Mouse (Mus musculus): Measurements from ENCODE around the gene Nipal4. TPM values are rescaled to one million over a fixed set of nuclear protein-coding genes. Genes with fewer than 3 reads are reported as not detected.
A peak's percentile ranks its signal among the peaks of the same experiment; 100 is the strongest.

Nipal4 gene
- 0.48 and 1.2 TPM in 2 replicates for polyA plus RNA-seq (2015; fragmentation: Nextera tagmentation; extraction: Ambion mirVana)

- peak within 1 kb of the TSS; percentile 57 for H3K4me3 ChIP-seq (replicated peaks)
- WGBS, result 3% methylated on average over 40 of the region's 40 CpGs
- H3K4me1 ChIP-seq, result peaks cover 12% of the 10 kb centered on the region
- ATAC-seq (replicated peaks; ENCODE audit: low FRiP score), result peak; percentile 74
- H3K9me3 ChIP-seq (replicated peaks), result no peaks in the 10 kb centered on the region
- H3K9ac ChIP-seq, result peak within 1 kb of the TSS; percentile 11
- no peak within 1 kb of the TSS for H3K27ac ChIP-seq
- H3K4me2 ChIP-seq, result peak within 1 kb of the TSS; percentile 95
- no peaks in the 10 kb centered on the region for H3K36me3 ChIP-seq
- H3K27me3 ChIP-seq, result peaks cover 25% of the 10 kb centered on the region
Measured at GRCm38 (mm10) chr11:46165866-46166585, at the start of gene Nipal4. Gene Nipal4 (minus strand): TSS chr11:46166508.

GRCm38 (mm10) chr11:46215354-46215753, 49.0 kb upstream of the Nipal4 start:
- no peaks in the 10 kb centered on the region for H3K27me3 ChIP-seq
- peaks cover 39% of the 10 kb centered on the region for H3K4me1 ChIP-seq
- peak overlapping the region; percentile 94 for H3K27ac ChIP-seq
- ATAC-seq (replicated peaks; ENCODE audit: low FRiP score), result peak; percentile 63
- no peaks in the 10 kb centered on the region for H3K9me3 ChIP-seq (replicated peaks)
- no peak overlapping the region for H3K4me2 ChIP-seq
- no peak overlapping the region for H3K9ac ChIP-seq
- H3K4me3 ChIP-seq (replicated peaks), result no peak overlapping the region
- no peaks in the 10 kb centered on the region for H3K36me3 ChIP-seq
- WGBS, result 21% methylated on average over 3 of the region's 3 CpGs

GRCm38 (mm10) chr11:46214368-46215230, 48.3 kb upstream of the Nipal4 start:
- no peak for ATAC-seq (replicated peaks; ENCODE audit: low FRiP score)
- Histone ChIP-seq H3K4me3 (replicated peaks) (no peak overlapping the region), H3K27me3 (no peaks in the 10 kb centered on the region), H3K27ac (peak overlapping the region; percentile 94), H3K36me3 (no peaks in the 10 kb centered on the region), H3K9ac (no peak overlapping the region), H3K4me2 (no peak overlapping the region), H3K9me3 (replicated peaks) (no peaks in the 10 kb centered on the region), H3K4me1 (peaks cover 39% of the 10 kb centered on the region)
- WGBS, result 26% methylated on average over 14 of the region's 14 CpGs

- no peak overlapping the region for H3K4me2 ChIP-seq
- H3K4me3 ChIP-seq (replicated peaks), result no peak overlapping the region
- H3K27ac ChIP-seq, result peak overlapping the region; percentile 94
- peak; percentile 89 for ATAC-seq (replicated peaks; ENCODE audit: low FRiP score)
- H3K9ac ChIP-seq, result no peak overlapping the region
- H3K27me3 ChIP-seq, result no peaks in the 10 kb centered on the region
- H3K36me3 ChIP-seq, result no peaks in the 10 kb centered on the region
- H3K4me1 ChIP-seq, result peaks cover 39% of the 10 kb centered on the region
- no peaks in the 10 kb centered on the region for H3K9me3 ChIP-seq (replicated peaks)
- WGBS, result 43% methylated on average over 5 of the region's 5 CpGs
Measured at GRCm38 (mm10) chr11:46213844-46214243, 47.5 kb upstream of the Nipal4 start.

GRCm38 (mm10) chr11:46211858-46212257, 45.5 kb upstream of the Nipal4 start:
- ATAC-seq (replicated peaks; ENCODE audit: low FRiP score), result no peak
- Histone ChIP-seq H3K36me3 (no peaks in the 10 kb centered on the region), H3K4me3 (replicated peaks) (no peak overlapping the region), H3K9ac (no peak overlapping the region), H3K4me1 (peaks cover 39% of the 10 kb centered on the region), H3K27ac (0 out of 2 replicates have a peak overlapping the region, but pooled peaks have one; percentile 3), H3K27me3 (no peaks in the 10 kb centered on the region), H3K4me2 (no peak overlapping the region), H3K9me3 (replicated peaks) (no peaks in the 10 kb centered on the region)
- WGBS, result 15% methylated on average over 3 of the region's 3 CpGs

GRCm38 (mm10) chr11:46209884-46210283, 43.6 kb upstream of the Nipal4 start:
- Histone ChIP-seq H3K36me3 (no peaks in the 10 kb centered on the region), H3K4me3 (replicated peaks) (no peak overlapping the region), H3K9me3 (replicated peaks) (no peaks in the 10 kb centered on the region), H3K4me1 (peaks cover 51% of the 10 kb centered on the region), H3K27me3 (no peaks in the 10 kb centered on the region), H3K4me2 (no peak overlapping the region), H3K27ac (no peak overlapping the region), H3K9ac (no peak overlapping the region)
- 56% methylated on average over 2 of the region's 2 CpGs for WGBS
- no peak for ATAC-seq (replicated peaks; ENCODE audit: low FRiP score)

- no peaks in the 10 kb centered on the region for H3K36me3 ChIP-seq
- H3K4me1 ChIP-seq, result peaks cover 40% of the 10 kb centered on the region
- no peak overlapping the region for H3K4me3 ChIP-seq (replicated peaks)
- WGBS, result 20% methylated on average over 17 of the region's 17 CpGs
- H3K9me3 ChIP-seq (replicated peaks), result no peaks in the 10 kb centered on the region
- no peaks in the 10 kb centered on the region for H3K27me3 ChIP-seq
- ATAC-seq (replicated peaks; ENCODE audit: low FRiP score), result peak; percentile 34; the same call in 1 of the 2 replicates
- no peak overlapping the region for H3K9ac ChIP-seq
- peak overlapping the region; percentile 58 for H3K27ac ChIP-seq
- 0 out of 2 replicates have a peak overlapping the region, but pooled peaks have one; percentile 12 for H3K4me2 ChIP-seq
Measured at GRCm38 (mm10) chr11:46205639-46206409, 39.5 kb upstream of the Nipal4 start.

- no peaks in the 10 kb centered on the region for H3K27me3 ChIP-seq
- no peaks in the 10 kb centered on the region for H3K9me3 ChIP-seq (replicated peaks)
- peaks cover 49% of the 10 kb centered on the region for H3K4me1 ChIP-seq
- no peak overlapping the region for H3K4me3 ChIP-seq (replicated peaks)
- H3K36me3 ChIP-seq, result no peaks in the 10 kb centered on the region
- no peak for ATAC-seq (replicated peaks; ENCODE audit: low FRiP score)
- no peak overlapping the region for H3K9ac ChIP-seq
- H3K4me2 ChIP-seq, result no peak overlapping the region
- H3K27ac ChIP-seq, result 0 out of 2 replicates have a peak overlapping the region, but pooled peaks have one; percentile 58
- 85% methylated on average over 9 of the region's 9 CpGs for WGBS
Measured at GRCm38 (mm10) chr11:46204841-46205240, 38.5 kb upstream of the Nipal4 start.

GRCm38 (mm10) chr11:46202547-46202887, 36.2 kb upstream of the Nipal4 start:
- H3K4me1 ChIP-seq, result peaks cover 52% of the 10 kb centered on the region
- H3K4me2 ChIP-seq, result no peak overlapping the region
- 0 out of 2 replicates have a peak, but pooled peaks cover 5% of the 10 kb centered on the region for H3K36me3 ChIP-seq
- no peaks in the 10 kb centered on the region for H3K9me3 ChIP-seq (replicated peaks)
- no peak overlapping the region for H3K4me3 ChIP-seq (replicated peaks)
- ATAC-seq (replicated peaks; ENCODE audit: low FRiP score), result no peak
- 0 out of 2 replicates have a peak overlapping the region, but pooled peaks have one; percentile 6 for H3K27ac ChIP-seq
- H3K9ac ChIP-seq, result no peak overlapping the region
- no peaks in the 10 kb centered on the region for H3K27me3 ChIP-seq
- 42% methylated on average over 10 of the region's 10 CpGs for WGBS

GRCm38 (mm10) chr11:46201636-46202546, 35.6 kb upstream of the Nipal4 start:
- no peaks in the 10 kb centered on the region for H3K9me3 ChIP-seq (replicated peaks)
- 43% methylated on average over 20 of the region's 20 CpGs for WGBS
- no peak overlapping the region for H3K9ac ChIP-seq
- 0 out of 2 replicates have a peak, but pooled peaks cover 5% of the 10 kb centered on the region for H3K36me3 ChIP-seq
- H3K27me3 ChIP-seq, result no peaks in the 10 kb centered on the region
- no peak overlapping the region; the same call in 1 of the 2 replicates for H3K4me2 ChIP-seq
- no peak for ATAC-seq (replicated peaks; ENCODE audit: low FRiP score)
- 0 out of 2 replicates have a peak overlapping the region, but pooled peaks have one; percentile 18 for H3K27ac ChIP-seq
- H3K4me1 ChIP-seq, result peaks cover 52% of the 10 kb centered on the region
- H3K4me3 ChIP-seq (replicated peaks), result no peak overlapping the region

GRCm38 (mm10) chr11:46200664-46201063, 34.4 kb upstream of the Nipal4 start:
- WGBS, result 67% methylated on average over 11 of the region's 11 CpGs
- ATAC-seq (replicated peaks; ENCODE audit: low FRiP score), result 0 out of 2 replicates have a peak, but pooled peaks have one; percentile 13

More at GRCm38 (mm10) chr11:46200664-46201063, 34.4 kb upstream of the Nipal4 start:
- no peaks in the 10 kb centered on the region for H3K27me3 ChIP-seq
- H3K36me3 ChIP-seq, result 0 out of 2 replicates have a peak, but pooled peaks cover 5% of the 10 kb centered on the region
- no peak overlapping the region for H3K9ac ChIP-seq
- no peak overlapping the region for H3K4me2 ChIP-seq
- H3K27ac ChIP-seq, result no peak overlapping the region
- H3K4me1 ChIP-seq, result peaks cover 43% of the 10 kb centered on the region
- H3K4me3 ChIP-seq (replicated peaks), result no peak overlapping the region
- no peaks in the 10 kb centered on the region for H3K9me3 ChIP-seq (replicated peaks)

Data from kidney, embryonic 15.5 days (tissue).